Mouse (Mus musculus) adrenal gland, postnatal 14 days (tissue): ENCODE results near the gene Tmem231. TPM values are rescaled to one million over a fixed set of nuclear protein-coding genes. Genes with fewer than 3 reads are reported as not detected.

ENCODE experiments used
- total RNA-seq: library from RNA; stranded (reverse); gene quantifications from 2 replicates; pipeline ENCODE4 v1.2.3, GENCODE M21; 2021

Gene Tmem231
- total RNA-seq, 1 experiment from 2014 or later: 5.5 TPM

Other genes with a start within 250 kb of the Tmem231 start
- 0.41 TPM in 1 of 2 replicates, not detected in the other for gene Ctrb1, start 242.9 kb downstream of the Tmem231 start, total RNA-seq
- 59.6 and 67.1 TPM in 2 replicates for gene Bcar1, start 190.1 kb downstream of the Tmem231 start, total RNA-seq
- gene Cfdp1, start 79.6 kb downstream of the Tmem231 start, total RNA-seq: 82.4 and 83.1 TPM in 2 replicates
- 5.8 and 6.5 TPM in 2 replicates for gene Tmem170, start 57.1 kb downstream of the Tmem231 start, total RNA-seq
- gene Chst5, start 23.4 kb downstream of the Tmem231 start, total RNA-seq: not detected in 2 replicates
- 124 and 128 TPM in 2 replicates for gene Gabarapl2, start 6.8 kb upstream of the Tmem231 start, total RNA-seq
- gene Adat1, start 58.4 kb upstream of the Tmem231 start, total RNA-seq: 3.1 and 4.1 TPM in 2 replicates
- gene Kars, start 77.4 kb upstream of the Tmem231 start, total RNA-seq: 108 and 120 TPM in 2 replicates
- 15.7 and 17.5 TPM in 2 replicates for gene Terf2ip, start 77.5 kb upstream of the Tmem231 start, total RNA-seq
- gene Gm6793, start 81.2 kb upstream of the Tmem231 start, total RNA-seq: 0.23 TPM in 1 of 2 replicates, not detected in the other